Mouse (Mus musculus): ENCODE measurements around the gene Cyth3. TPM values are rescaled to one million over a fixed set of nuclear protein-coding genes. Genes with fewer than 3 reads are reported as not detected.

The Cyth3 gene
- polyA plus RNA-seq, 1 experiment from 2014 or later: 64.9 TPM

GRCm38 (mm10) chr5:143636173-143636572, 13.9 kb downstream of the Cyth3 start:
- H3K4me2 ChIP-seq (replicated peaks; ENCODE audit: low read depth, low read length): no peak overlapping the region; the same call in 1 of the 2 replicates

GRCm38 (mm10) chr5:143637832-143638420, 15.7 kb downstream of the Cyth3 start:
- no peaks in the 10 kb centered on the region for H3K27me3 ChIP-seq (ENCODE audit: control insufficient read depth, insufficient read depth, low read length)
- no peaks in the 10 kb centered on the region for H3K36me3 ChIP-seq (ENCODE audit: control insufficient read depth, insufficient read depth, low read length)
- no peak overlapping the region for H3K9ac ChIP-seq (ENCODE audit: low read depth, low read length)
- H3K4me1 ChIP-seq (ENCODE audit: control insufficient read depth, insufficient read depth, low read length): peaks cover 60% of the 10 kb centered on the region
- 30% methylated on average over 11 of the region's 11 CpGs for WGBS
- no peak overlapping the region for H3K4me3 ChIP-seq (ENCODE audit: low read length)
- no peak for ATAC-seq (ENCODE audit: low FRiP score, low TSS enrichment)
- no peaks in the 10 kb centered on the region for H3K9me3 ChIP-seq (ENCODE audit: control insufficient read depth, low read length)
- no peak overlapping the region; the same call in 1 of the 2 replicates for H3K4me2 ChIP-seq (replicated peaks; ENCODE audit: low read depth, low read length)
- H3K27ac ChIP-seq (ENCODE audit: low read depth, low read length): peak overlapping the region; percentile 79

More at GRCm38 (mm10) chr5:143636173-143636572, 13.9 kb downstream of the Cyth3 start:
- H3K9me3 ChIP-seq (ENCODE audit: control insufficient read depth, low read length): no peaks in the 10 kb centered on the region
- H3K4me1 ChIP-seq (ENCODE audit: control insufficient read depth, insufficient read depth, low read length): peaks cover 68% of the 10 kb centered on the region
- 57% methylated on average over 7 of the region's 7 CpGs for WGBS
- no peak for ATAC-seq (ENCODE audit: low FRiP score, low TSS enrichment)
- H3K27ac ChIP-seq (ENCODE audit: low read depth, low read length): 0 out of 2 replicates have a peak overlapping the region, but pooled peaks have one; percentile 1
- H3K27me3 ChIP-seq (ENCODE audit: control insufficient read depth, insufficient read depth, low read length): no peaks in the 10 kb centered on the region
- no peak overlapping the region; the same call in 1 of the 2 replicates for H3K9ac ChIP-seq (ENCODE audit: low read depth, low read length)
- no peak overlapping the region for H3K4me3 ChIP-seq (ENCODE audit: low read length)
- no peaks in the 10 kb centered on the region for H3K36me3 ChIP-seq (ENCODE audit: control insufficient read depth, insufficient read depth, low read length)

- Histone ChIP-seq H3K27ac (ENCODE audit: low read depth, low read length) (peak overlapping the region; percentile 79), H3K9ac (ENCODE audit: low read depth, low read length) (no peak overlapping the region), H3K27me3 (ENCODE audit: control insufficient read depth, insufficient read depth, low read length) (no peaks in the 10 kb centered on the region), H3K4me3 (ENCODE audit: low read length) (no peak overlapping the region), H3K36me3 (ENCODE audit: control insufficient read depth, insufficient read depth, low read length) (no peaks in the 10 kb centered on the region), H3K4me1 (ENCODE audit: control insufficient read depth, insufficient read depth, low read length) (peaks cover 56% of the 10 kb centered on the region), H3K4me2 (replicated peaks; ENCODE audit: low read depth, low read length) (no peak overlapping the region; the same call in 1 of the 2 replicates), H3K9me3 (ENCODE audit: control insufficient read depth, low read length) (no peaks in the 10 kb centered on the region)
- WGBS: 44% methylated on average over 7 of the region's 7 CpGs
- ATAC-seq (ENCODE audit: low FRiP score, low TSS enrichment): no peak
Measured at GRCm38 (mm10) chr5:143638516-143639270, 16.4 kb downstream of the Cyth3 start.

GRCm38 (mm10) chr5:143639329-143639728, 17.1 kb downstream of the Cyth3 start:
- H3K36me3 ChIP-seq (ENCODE audit: control insufficient read depth, insufficient read depth, low read length): no peaks in the 10 kb centered on the region
- H3K4me2 ChIP-seq (replicated peaks; ENCODE audit: low read depth, low read length): no peak overlapping the region
- peak overlapping the region; percentile 7; the same call in 1 of the 2 replicates for H3K27ac ChIP-seq (ENCODE audit: low read depth, low read length)
- 92% methylated on average over 4 of the region's 4 CpGs for WGBS
- H3K4me3 ChIP-seq (ENCODE audit: low read length): no peak overlapping the region
- no peaks in the 10 kb centered on the region for H3K9me3 ChIP-seq (ENCODE audit: control insufficient read depth, low read length)
- H3K4me1 ChIP-seq (ENCODE audit: control insufficient read depth, insufficient read depth, low read length): peaks cover 55% of the 10 kb centered on the region
- no peak overlapping the region for H3K9ac ChIP-seq (ENCODE audit: low read depth, low read length)
- no peak for ATAC-seq (ENCODE audit: low FRiP score, low TSS enrichment)
- no peaks in the 10 kb centered on the region for H3K27me3 ChIP-seq (ENCODE audit: control insufficient read depth, insufficient read depth, low read length)

GRCm38 (mm10) chr5:143639810-143640209, 17.6 kb downstream of the Cyth3 start:
- Histone ChIP-seq H3K4me3 (ENCODE audit: low read length) (no peak overlapping the region), H3K4me2 (replicated peaks; ENCODE audit: low read depth, low read length) (no peak overlapping the region), H3K27ac (ENCODE audit: low read depth, low read length) (no peak overlapping the region; the same call in 1 of the 2 replicates), H3K4me1 (ENCODE audit: control insufficient read depth, insufficient read depth, low read length) (peaks cover 52% of the 10 kb centered on the region), H3K27me3 (ENCODE audit: control insufficient read depth, insufficient read depth, low read length) (no peaks in the 10 kb centered on the region), H3K36me3 (ENCODE audit: control insufficient read depth, insufficient read depth, low read length) (no peaks in the 10 kb centered on the region), H3K9ac (ENCODE audit: low read depth, low read length) (no peak overlapping the region), H3K9me3 (ENCODE audit: control insufficient read depth, low read length) (no peaks in the 10 kb centered on the region)
- WGBS: 78% methylated on average over 7 of the region's 7 CpGs
- no peak for ATAC-seq (ENCODE audit: low FRiP score, low TSS enrichment)

GRCm38 (mm10) chr5:143641503-143641902, 19.3 kb downstream of the Cyth3 start:
- Histone ChIP-seq H3K9me3 (ENCODE audit: control insufficient read depth, low read length) (no peaks in the 10 kb centered on the region), H3K4me2 (replicated peaks; ENCODE audit: low read depth, low read length) (no peak overlapping the region), H3K4me3 (ENCODE audit: low read length) (no peak overlapping the region), H3K27ac (ENCODE audit: low read depth, low read length) (no peak overlapping the region), H3K9ac (ENCODE audit: low read depth, low read length) (no peak overlapping the region), H3K36me3 (ENCODE audit: control insufficient read depth, insufficient read depth, low read length) (no peaks in the 10 kb centered on the region), H3K27me3 (ENCODE audit: control insufficient read depth, insufficient read depth, low read length) (no peaks in the 10 kb centered on the region), H3K4me1 (ENCODE audit: control insufficient read depth, insufficient read depth, low read length) (peaks cover 35% of the 10 kb centered on the region)
- no peak for ATAC-seq (ENCODE audit: low FRiP score, low TSS enrichment)
- WGBS: 93% methylated on average over 3 of the region's 3 CpGs

- Histone ChIP-seq H3K27ac (ENCODE audit: low read depth, low read length) (peak overlapping the region; percentile 14; the same call in 1 of the 2 replicates), H3K4me2 (replicated peaks; ENCODE audit: low read depth, low read length) (no peak overlapping the region), H3K9me3 (ENCODE audit: control insufficient read depth, low read length) (no peaks in the 10 kb centered on the region), H3K4me1 (ENCODE audit: control insufficient read depth, insufficient read depth, low read length) (peaks cover 30% of the 10 kb centered on the region), H3K4me3 (ENCODE audit: low read length) (no peak overlapping the region), H3K27me3 (ENCODE audit: control insufficient read depth, insufficient read depth, low read length) (no peaks in the 10 kb centered on the region), H3K36me3 (ENCODE audit: control insufficient read depth, insufficient read depth, low read length) (no peaks in the 10 kb centered on the region), H3K9ac (ENCODE audit: low read depth, low read length) (no peak overlapping the region)
- 60% methylated on average over 4 of the region's 4 CpGs for WGBS
- no peak; the same call in 1 of the 2 replicates for ATAC-seq (ENCODE audit: low FRiP score, low TSS enrichment)
Measured at GRCm38 (mm10) chr5:143642262-143642831, 20.1 kb downstream of the Cyth3 start.

- no peaks in the 10 kb centered on the region for H3K27me3 ChIP-seq (ENCODE audit: control insufficient read depth, insufficient read depth, low read length)
- H3K27ac ChIP-seq (ENCODE audit: low read depth, low read length): no peak overlapping the region
- H3K4me1 ChIP-seq (ENCODE audit: control insufficient read depth, insufficient read depth, low read length): peaks cover 11% of the 10 kb centered on the region; the same call in 1 of the 2 replicates
- no peak overlapping the region for H3K4me3 ChIP-seq (ENCODE audit: low read length)
- ATAC-seq (ENCODE audit: low FRiP score, low TSS enrichment): peak; percentile 53; the same call in 1 of the 2 replicates
- H3K4me2 ChIP-seq (replicated peaks; ENCODE audit: low read depth, low read length): no peak overlapping the region
- H3K9me3 ChIP-seq (ENCODE audit: control insufficient read depth, low read length): no peaks in the 10 kb centered on the region
- no peak overlapping the region for H3K9ac ChIP-seq (ENCODE audit: low read depth, low read length)
- WGBS: 52% methylated on average over 5 of the region's 5 CpGs
- H3K36me3 ChIP-seq (ENCODE audit: control insufficient read depth, insufficient read depth, low read length): no peaks in the 10 kb centered on the region
Measured at GRCm38 (mm10) chr5:143645976-143646375, 23.7 kb downstream of the Cyth3 start.

- ATAC-seq (ENCODE audit: low FRiP score, low TSS enrichment): no peak
- Histone ChIP-seq H3K4me2 (replicated peaks; ENCODE audit: low read depth, low read length) (no peak overlapping the region), H3K27ac (ENCODE audit: low read depth, low read length) (no peak overlapping the region), H3K9ac (ENCODE audit: low read depth, low read length) (no peak overlapping the region), H3K36me3 (ENCODE audit: control insufficient read depth, insufficient read depth, low read length) (no peaks in the 10 kb centered on the region), H3K9me3 (ENCODE audit: control insufficient read depth, low read length) (no peaks in the 10 kb centered on the region), H3K4me1 (ENCODE audit: control insufficient read depth, insufficient read depth, low read length) (peaks cover 11% of the 10 kb centered on the region), H3K27me3 (ENCODE audit: control insufficient read depth, insufficient read depth, low read length) (no peaks in the 10 kb centered on the region), H3K4me3 (ENCODE audit: low read length) (no peak overlapping the region)
- 93% methylated on average over 2 of the region's 2 CpGs for WGBS
Measured at GRCm38 (mm10) chr5:143647412-143647811, 25.2 kb downstream of the Cyth3 start.
